Mouse (Mus musculus) left cerebral cortex, postnatal 4 days (tissue): Measurements from ENCODE around the gene Gm14410. TPM values are rescaled to one million over a fixed set of nuclear protein-coding genes. Genes with fewer than 3 reads are reported as not detected.
"Not testable (repeated sequence)": the region's sequence is repeated elsewhere in the genome, so short reads cannot be mapped to it uniquely, and the experiment has no call there.

Experiments
- DNase-seq: peaks from one replicate; pipeline ENCODE4 v3.0.0-alpha.2; 2022
- intact Hi-C: fragments of 180-260 bp; cut with DNase I; formaldehyde crosslinking; loops from one replicate; pipeline ENCODE4 v1.15.1; 2025
- total RNA-seq, 2 experiments: library from RNA; stranded (reverse); gene quantifications; 2 replicates each; pipeline ENCODE4 v1.2.3; 2021

Gene Gm14410
- total RNA-seq = 10 to 100 TPM; 28.9 to 34.2 TPM

- peak; percentile 72 for DNase-seq
- intact Hi-C loops = not testable (repeated sequence)
These were observed at the start of gene Gm14410 for GRCm38 (mm10) chr2:177206341-177206740. Gene Gm14410 (minus strand): TSS chr2:177206421.

DNA sequence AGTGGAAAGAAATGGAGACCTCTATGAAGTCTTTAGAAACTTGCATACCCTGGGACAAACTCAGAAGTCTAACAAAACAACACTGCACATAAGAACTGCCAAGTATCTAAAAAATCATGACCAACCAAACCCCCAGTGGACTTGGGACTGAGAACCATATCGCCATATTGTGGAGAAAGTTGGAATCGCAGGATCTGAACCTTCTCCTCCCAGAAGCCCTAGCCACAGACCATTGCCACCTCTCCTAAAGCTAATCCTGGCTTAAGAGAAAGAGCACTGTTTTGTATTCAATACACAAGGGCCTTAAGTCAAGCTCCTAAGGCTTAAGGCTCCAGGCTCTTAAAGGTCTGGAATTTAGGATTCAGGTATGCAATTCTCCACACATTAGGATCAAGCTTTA, 41.2 kb upstream of the Gm14410 start:
- DNase-seq, intact Hi-C loops: not testable (repeated sequence)

GRCm38 (mm10) chr2:177230461-177230860, 24.2 kb upstream of the Gm14410 start:
- DNase-seq, intact Hi-C loops: not testable (repeated sequence)

DNA sequence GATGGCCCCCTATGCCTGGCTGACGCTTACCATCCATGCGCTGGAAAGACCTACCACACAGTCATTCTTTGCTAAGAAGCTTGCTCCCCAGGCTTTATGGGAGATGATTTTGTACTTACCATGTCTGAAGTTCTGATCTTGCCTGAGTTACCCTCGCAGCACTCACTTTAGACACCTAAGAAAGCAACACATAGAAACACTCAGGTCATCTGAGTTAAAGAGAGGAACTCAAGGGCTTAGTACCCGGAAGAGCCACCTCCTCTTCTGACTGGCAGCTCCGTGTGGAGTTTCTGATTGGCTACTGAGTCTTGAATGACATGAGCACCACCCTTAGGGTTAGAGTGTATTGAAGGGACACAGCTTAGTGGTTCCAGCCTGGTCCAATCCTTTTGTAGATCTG, 33.5 kb downstream of the Gm14410 start:
- DNase-seq, intact Hi-C loops: not testable (repeated sequence)

Other genes starting within 250 kb of the Gm14410 start
- gene Gm14419, start 205.5 kb downstream of the Gm14410 start, total RNA-seq = 10 to 100 TPM; 50.9 to 51.0 TPM
- gene Gm14401, start 132.1 kb downstream of the Gm14410 start, total RNA-seq = under 1 TPM; 0.32 to 0.38 TPM
- gene Gm14409, start 60.6 kb upstream of the Gm14410 start, total RNA-seq = under 1 TPM; 0.46 to 0.80 TPM
- gene Gm14412, start 117.9 kb upstream of the Gm14410 start, total RNA-seq = under 1 TPM; 0.76 to 0.89 TPM
- 10 to 100 TPM; 21.5 to 21.8 TPM for gene Gm14418, start 191.9 kb upstream of the Gm14410 start, total RNA-seq